Mouse (Mus musculus) forebrain, postnatal 0 days (tissue): Measurements from ENCODE around the gene Adam1a. TPM values are rescaled to one million over a fixed set of nuclear protein-coding genes. Genes with fewer than 3 reads are reported as not detected.

Experiments used
- ATAC-seq: fragments of 200-750 bp; cut with Nextera tagmentation; 2 replicates; pipeline ENCODE4 v1.8.0; 2017; ENCODE audit warnings: mild to moderate bottlenecking, moderate library complexity
- DNase-seq: peaks from one replicate; pipeline ENCODE4 v3.0.0-alpha.2; 2015
- H3K27ac ChIP-seq: fragments of 300-500 bp; sonication (generic); 2 replicates; pipeline ENCODE4 v1.5.1; 2014; ENCODE audit warnings: low read depth, mild to moderate bottlenecking, antibody characterized with exemption, low read length, moderate library complexity, mixed read lengths
- H3K27me3 ChIP-seq: fragments of 300-500 bp; sonication (generic); 2 replicates; pipeline ENCODE4 v1.6.1; 2014; ENCODE audit warnings: mild to moderate bottlenecking, low read length, mixed read lengths; ENCODE audit not compliant: insufficient read depth
- H3K36me3 ChIP-seq: fragments of 300-500 bp; sonication (generic); 2 replicates; pipeline ENCODE4 v1.6.1; 2014; ENCODE audit warnings: mild to moderate bottlenecking, moderate library complexity; ENCODE audit not compliant: insufficient read depth
- H3K4me1 ChIP-seq: fragments of 300-500 bp; sonication (generic); 2 replicates; pipeline ENCODE4 v1.6.1; 2014; ENCODE audit warnings: antibody characterized with exemption; ENCODE audit not compliant: insufficient read depth
- H3K4me2 ChIP-seq: fragments of 300-500 bp; sonication (generic); 2 replicates; pipeline ENCODE4 v1.6.1; 2014; ENCODE audit warnings: low read depth, mild to moderate bottlenecking, moderate library complexity
- H3K4me3 ChIP-seq: fragments of 300-500 bp; sonication (generic); 2 replicates; pipeline ENCODE4 v1.5.1; 2014; ENCODE audit warnings: low read depth, low read length, mixed read lengths
- H3K9ac ChIP-seq: fragments of 300-500 bp; sonication (generic); 2 replicates; pipeline ENCODE4 v1.6.1; 2014; ENCODE audit warnings: mild to moderate bottlenecking
- H3K9me3 ChIP-seq: fragments of 300-500 bp; sonication (generic); 2 replicates; pipeline ENCODE4 v1.6.1; 2016; ENCODE audit warnings: low read length
- CTCF ChIP-seq: sonication (generic); IDR thresholded peaks from 2 replicates; pipeline ENCODE4 v1.5.1; 2016; ENCODE audit warnings: antibody characterized with exemption, control low read depth, low read depth
- WGBS: fragments of 180-500 bp; shearing (Covaris S2); extraction: QIAGEN DNeasy Blood & Tissue Kit; methylation state at CpG from one replicate; pipeline ENCODE4 v1.1.7; 2014; 5-methylcytosine and 5-hydroxymethylcytosine counted together
- polyA plus RNA-seq: library from polyadenylated mRNA; unstranded; fragments of >200 nt; fragmentation: Nextera tagmentation; extraction: Ambion mirVana; gene quantifications from 2 replicates; pipeline ENCODE4 v1.2.1, GENCODE M21; 2015
- total RNA-seq: library from RNA; depleted of rRNA; stranded (reverse); fragments of >200 nt; gene quantifications from 2 replicates; pipeline ENCODE4 v1.2.3, GENCODE M21; 2014; rRNA removed

Adam1a gene
- total RNA-seq (16.2 and 20.1 TPM in 2 replicates), polyA plus RNA-seq (0.55 and 1.3 TPM in 2 replicates)

GRCm38 (mm10) chr5:121544910-121545792, at the start of gene Adam1a, which contains the start of gene Gm42878:
Gene Adam1a (minus strand): TSS chr5:121545482.
Gene Gm42878 (minus strand): TSS chr5:121545482.
- Histone ChIP-seq H3K36me3 (no peaks in the 10 kb centered on the region), H3K9me3 (no peaks in the 10 kb centered on the region), H3K27ac (peak within 1 kb of the TSS; percentile 99), H3K9ac (peak within 1 kb of the TSS; percentile 97), H3K4me3 (peak within 1 kb of the TSS; percentile 98), H3K4me2 (peak within 1 kb of the TSS; percentile 90), H3K27me3 (no peaks in the 10 kb centered on the region), H3K4me1 (peaks cover 10% of the 10 kb centered on the region)
- TF ChIP-seq CTCF: no peak
- 3% methylated on average over 78 of the region's 97 CpGs for WGBS
- DNase-seq (peak; percentile 14), ATAC-seq (peak; percentile 73)

GRCm38 (mm10) chr5:121594714-121595313, 49.5 kb upstream of the Adam1a start:
- Histone ChIP-seq H3K27ac (peak overlapping the region; percentile 77; the same call in 1 of the 2 replicates), H3K27me3 (no peaks in the 10 kb centered on the region), H3K4me3 (no peak overlapping the region), H3K36me3 (no peaks in the 10 kb centered on the region), H3K4me1 (no peaks in the 10 kb centered on the region), H3K4me2 (peak overlapping the region; percentile 99; the same call in 1 of the 2 replicates), H3K9me3 (no peaks in the 10 kb centered on the region), H3K9ac (no peak overlapping the region)
- no peak for TF ChIP-seq CTCF
- ATAC-seq: no peak
- 89% methylated on average over 6 of the region's 6 CpGs for WGBS
- DNase-seq: no peak

- H3K4me3 ChIP-seq: peak within 1 kb of the TSS; percentile 57
- no peaks in the 10 kb centered on the region for H3K9me3 ChIP-seq
- H3K9ac ChIP-seq: peak within 1 kb of the TSS; percentile 63
- H3K27me3 ChIP-seq: no peaks in the 10 kb centered on the region
- peak within 1 kb of the TSS; percentile 99 for H3K4me2 ChIP-seq
- ATAC-seq (peak; percentile 90), DNase-seq (peak; percentile 81)
- H3K36me3 ChIP-seq: no peaks in the 10 kb centered on the region
- TF ChIP-seq CTCF: peak; percentile 50
- H3K27ac ChIP-seq: peak within 1 kb of the TSS; percentile 77
- 2% methylated on average over 47 of the region's 47 CpGs for WGBS
- no peaks in the 10 kb centered on the region for H3K4me1 ChIP-seq
These were observed 48.4 kb upstream of the Adam1a start, which contains the start of gene Aldh2 for GRCm38 (mm10) chr5:121593451-121594401. Gene Aldh2 (minus strand): TSS chr5:121593824.

- Histone ChIP-seq H3K9me3 (no peaks in the 10 kb centered on the region), H3K27ac (peak overlapping the region; percentile 77), H3K4me1 (no peaks in the 10 kb centered on the region), H3K27me3 (no peaks in the 10 kb centered on the region), H3K4me3 (peak overlapping the region; percentile 57), H3K9ac (peak overlapping the region; percentile 63), H3K36me3 (no peaks in the 10 kb centered on the region), H3K4me2 (peak overlapping the region; percentile 99)
- no peak for TF ChIP-seq CTCF
- WGBS: 5% methylated on average over 33 of the region's 33 CpGs
- ATAC-seq: no peak
- DNase-seq: peak; percentile 16
These were observed 47.6 kb upstream of the Adam1a start for GRCm38 (mm10) chr5:121592816-121593407.

GRCm38 (mm10) chr5:121592064-121592815, 47.0 kb upstream of the Adam1a start:
- H3K9ac ChIP-seq: no peak overlapping the region
- H3K27ac ChIP-seq: no peak overlapping the region
- no peaks in the 10 kb centered on the region for H3K9me3 ChIP-seq
- 61% methylated on average over 11 of the region's 11 CpGs for WGBS
- peak overlapping the region; percentile 99 for H3K4me2 ChIP-seq
- H3K4me1 ChIP-seq: no peaks in the 10 kb centered on the region
- H3K4me3 ChIP-seq: peak overlapping the region; percentile 57; the same call in 1 of the 2 replicates
- H3K36me3 ChIP-seq: no peaks in the 10 kb centered on the region
- no peak for DNase-seq
- no peak for TF ChIP-seq CTCF
- H3K27me3 ChIP-seq: no peaks in the 10 kb centered on the region
- ATAC-seq: no peak
